Mouse (Mus musculus): ENCODE data around the gene Ctso.

Ctso gene

GRCm38 (mm10) chr3:81932141-81933101 is at the start of gene Ctso:
Ctso (plus strand) TSS chr3:81932601.
- peak; percentile 93 for DNase-seq

DNA sequence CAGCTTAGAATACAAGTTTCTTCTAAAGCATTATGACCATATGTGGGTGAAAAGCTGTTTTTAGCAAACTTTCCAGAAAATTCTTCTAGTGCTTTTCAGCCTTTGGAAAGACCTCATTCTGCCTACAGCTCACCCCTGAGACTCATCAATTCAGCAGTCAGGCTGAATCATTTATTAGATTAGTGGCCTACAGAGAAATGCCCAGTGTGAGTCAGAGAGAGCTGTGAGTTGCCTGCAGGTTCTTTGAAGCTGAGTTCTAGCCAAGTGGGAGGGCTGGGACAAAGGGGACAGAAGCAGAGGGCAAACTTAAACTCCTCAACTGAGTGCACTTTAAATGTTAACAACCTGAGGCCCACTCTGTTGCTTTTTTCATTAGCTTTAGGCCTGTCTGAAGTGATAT is 48.5 kb upstream of the Ctso start:
- DNase-seq, result no peak

DNA sequence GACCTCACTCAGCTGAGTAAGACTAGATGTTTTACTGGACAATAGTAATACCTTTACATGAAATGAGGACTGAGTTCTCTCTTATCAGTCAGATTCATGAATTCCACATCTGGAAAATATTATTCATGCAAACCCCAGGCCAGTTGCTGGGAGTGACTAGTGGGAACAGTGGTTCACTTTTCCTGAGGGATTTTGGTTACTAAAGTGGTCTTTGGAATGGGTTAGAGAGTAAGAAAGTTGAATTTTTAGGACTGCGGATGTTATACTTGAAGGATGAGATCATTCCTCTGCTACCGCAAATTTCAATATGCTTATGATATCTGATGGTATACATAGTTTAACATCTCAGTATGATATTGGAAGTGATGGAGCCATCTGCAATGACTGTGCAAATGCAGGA is 46.8 kb upstream of the Ctso start:
- no peak for DNase-seq

GRCm38 (mm10) chr3:81889137-81889536 is 43.3 kb upstream of the Ctso start:
- DNase-seq, result no peak

- DNase-seq, result no peak
Measured at GRCm38 (mm10) chr3:81910286-81911036, 21.9 kb upstream of the Ctso start.

GRCm38 (mm10) chr3:81916030-81916686 is 16.2 kb upstream of the Ctso start:
- DNase-seq, result no peak

DNA sequence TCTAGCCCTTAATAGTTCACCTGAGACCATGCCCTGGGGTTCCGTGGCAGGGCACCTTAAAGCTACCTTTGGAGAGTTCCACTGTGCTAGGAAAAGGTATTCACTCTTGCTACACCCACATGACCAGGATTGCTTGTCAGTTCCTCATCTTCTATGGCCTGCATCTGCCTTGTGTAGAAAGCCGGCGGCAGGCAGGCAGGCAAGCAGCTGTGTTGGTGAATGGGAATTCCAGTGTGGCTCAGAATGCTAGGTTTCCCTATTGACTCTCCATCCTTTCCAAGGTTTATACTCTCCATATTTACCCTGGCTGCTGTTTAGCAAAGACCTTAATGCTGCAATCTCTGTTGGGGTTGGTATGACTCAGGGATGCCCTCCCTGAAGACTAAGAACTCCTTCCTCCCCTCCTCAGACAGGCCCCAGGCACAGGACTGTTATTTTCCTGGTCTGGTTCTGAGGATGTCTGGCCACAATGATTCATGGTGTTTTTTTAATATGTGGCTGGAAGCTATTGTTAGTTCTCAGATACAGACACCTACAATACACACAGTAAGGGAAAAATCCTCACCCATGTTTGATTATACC is 15.0 kb upstream of the Ctso start:
- DNase-seq, result no peak

GRCm38 (mm10) chr3:81918215-81918614 is 14.2 kb upstream of the Ctso start:
- no peak for DNase-seq

GRCm38 (mm10) chr3:81919681-81920080 is 12.7 kb upstream of the Ctso start:
- DNase-seq, result no peak

- no peak for DNase-seq
Measured at GRCm38 (mm10) chr3:81922910-81923309, 9.5 kb upstream of the Ctso start.

DNA sequence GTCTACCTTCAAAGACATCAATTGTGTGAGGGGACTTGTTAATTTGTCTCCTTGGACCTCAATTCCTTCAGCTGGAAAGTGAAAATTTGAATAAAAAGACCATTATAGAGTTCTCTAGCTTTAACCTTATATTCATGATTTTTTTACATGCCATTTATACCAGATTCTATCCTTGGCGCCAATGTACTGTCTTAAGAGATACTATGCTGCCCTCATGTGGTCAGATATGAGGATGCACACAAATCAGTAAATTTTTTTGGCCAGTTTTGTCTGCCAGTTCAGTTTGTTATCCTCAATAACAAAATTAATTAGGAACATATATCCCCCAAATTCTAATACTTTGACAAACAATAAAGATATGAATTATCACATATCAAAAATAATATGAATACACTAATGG is 7.5 kb upstream of the Ctso start:
- peak; percentile 73 for DNase-seq

DNA sequence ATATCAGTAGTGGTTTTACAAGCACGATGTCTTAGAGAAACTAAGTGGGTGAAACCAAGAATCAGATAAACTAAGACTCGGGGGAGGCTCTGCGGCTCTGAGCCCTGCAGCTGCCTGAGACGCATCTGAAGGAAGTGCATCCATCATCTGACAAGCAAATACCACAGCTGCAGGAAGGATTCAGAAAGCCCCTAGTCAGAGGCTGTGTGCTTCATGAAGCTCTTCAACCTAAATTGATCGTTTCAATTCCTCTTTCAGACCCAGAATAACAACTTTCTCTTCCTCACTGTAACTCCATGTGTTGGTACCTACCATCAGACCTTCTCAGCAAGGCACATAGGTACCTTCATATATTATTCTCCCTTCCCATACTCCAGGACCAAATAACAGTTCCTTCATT is 6.5 kb upstream of the Ctso start:
- DNase-seq, result no peak

- DNase-seq, result no peak
Measured at GRCm38 (mm10) chr3:81926764-81927325, 5.6 kb upstream of the Ctso start.

GRCm38 (mm10) chr3:81929073-81929472 is 3.3 kb upstream of the Ctso start:
- DNase-seq, result no peak

DNA sequence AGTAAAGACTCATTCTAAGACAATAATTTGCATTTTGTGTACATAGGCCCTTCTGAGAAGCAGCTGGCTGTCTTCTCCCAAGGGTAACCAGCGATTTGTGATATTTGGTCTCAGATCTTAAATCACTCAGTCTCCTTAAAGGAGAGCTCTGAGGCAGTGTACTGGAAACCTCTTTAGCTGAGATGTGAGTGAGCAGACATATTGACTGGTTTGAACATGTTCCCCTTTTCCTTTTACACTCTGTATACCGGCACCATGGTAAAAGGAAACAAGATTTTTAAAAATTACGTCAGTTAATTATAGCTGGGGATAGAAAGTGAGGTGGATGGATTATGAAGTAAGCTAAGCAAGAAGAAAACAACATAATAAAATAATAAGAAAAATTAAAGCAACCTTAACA is 706 bp upstream of the Ctso start:
- no peak for DNase-seq

GRCm38 (mm10) chr3:81933348-81933747 is 947 bp downstream of the Ctso start:
- no peak for DNase-seq

GRCm38 (mm10) chr3:81938924-81939323 is 6.5 kb downstream of the Ctso start:
- DNase-seq, result no peak

GRCm38 (mm10) chr3:81942341-81942740 is 9.9 kb downstream of the Ctso start:
- DNase-seq, result no peak

DNA sequence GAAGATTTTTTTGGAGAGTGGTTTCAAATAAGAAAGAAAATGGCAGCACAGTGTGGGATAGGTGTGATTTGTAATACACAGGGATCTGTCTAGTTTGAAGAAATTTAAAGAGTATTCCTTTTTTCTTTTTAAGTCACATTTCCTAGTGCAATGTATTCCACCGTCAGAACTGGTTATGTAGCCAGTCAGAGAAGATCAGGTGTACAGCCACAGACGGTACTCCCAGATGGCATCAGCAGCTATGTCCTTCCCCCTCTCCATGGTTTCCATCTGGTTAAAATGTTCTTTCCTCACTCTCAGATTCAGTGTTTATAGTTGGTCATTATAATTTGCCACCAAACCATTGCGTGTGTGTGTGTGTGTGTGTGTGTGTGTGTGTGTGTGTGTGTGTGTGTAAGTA is 10.7 kb downstream of the Ctso start:
- no peak for DNase-seq

DNA sequence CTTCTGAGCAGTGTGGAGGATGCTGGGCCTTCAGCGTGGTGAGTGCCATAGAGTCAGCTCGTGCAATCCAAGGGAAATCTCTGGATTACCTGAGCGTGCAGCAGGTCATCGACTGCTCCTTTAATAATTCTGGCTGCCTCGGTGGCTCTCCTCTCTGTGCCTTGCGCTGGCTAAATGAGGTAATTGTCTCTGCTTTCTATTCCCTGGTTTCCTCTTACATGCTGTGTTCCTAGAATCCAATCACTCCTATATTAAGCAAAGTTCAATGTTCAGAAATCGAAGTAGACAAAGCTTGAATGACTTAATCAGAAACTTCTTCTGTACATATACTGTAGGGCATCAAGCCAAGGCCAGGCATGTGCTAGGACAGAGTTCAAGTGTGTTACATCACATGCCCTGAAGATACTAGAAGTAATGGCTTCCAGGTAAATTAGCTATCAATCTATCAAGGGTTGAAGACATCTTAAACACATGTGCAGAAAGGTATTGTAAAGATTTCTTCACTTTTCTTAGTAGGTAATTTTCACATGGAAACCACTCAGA is 12.5 kb downstream of the Ctso start:
- no peak for DNase-seq

DNA sequence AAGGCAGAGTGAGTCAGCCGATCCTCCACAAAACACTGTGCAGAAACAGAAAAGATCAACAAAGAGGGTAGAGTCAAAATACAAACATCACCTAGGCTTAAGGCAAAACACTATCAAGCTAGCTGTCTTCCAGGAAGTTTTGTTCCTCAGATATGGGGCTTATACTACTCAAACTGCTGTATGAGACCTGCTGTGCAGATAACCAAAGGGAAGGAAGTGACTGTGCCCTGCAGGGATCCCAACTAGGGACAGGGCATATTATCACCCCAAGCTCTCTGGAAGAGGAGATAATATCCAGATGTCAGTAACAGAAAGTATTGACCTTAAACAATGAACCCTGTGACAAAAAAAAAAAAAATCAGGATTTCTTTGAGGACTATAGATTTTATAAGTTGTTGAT is 16.6 kb downstream of the Ctso start:
- no peak for DNase-seq

GRCm38 (mm10) chr3:81951785-81952184 is 19.4 kb downstream of the Ctso start:
- DNase-seq, result no peak

- DNase-seq, result no peak
Measured at GRCm38 (mm10) chr3:81957484-81957883, 25.1 kb downstream of the Ctso start.
